Mouse (Mus musculus): ENCODE measurements at regions not wholly inside any gene's neighbourhood (a gene's known extent, or its start where the extent isn't known, plus 50 kb on each side); places are given as distances from the start of the nearest gene placed in this dataset.

- peak; percentile 61 to 65 for DNase-seq (ENCODE audit: low spot score in 2 of 2)
Measured at GRCm38 (mm10) chr4:142392924-142393323, 153.7 kb upstream of the Kazn start.

- DNase-seq (ENCODE audit: low spot score in 2 of 2), result peak; percentile 36 to 55
Measured at GRCm38 (mm10) chr4:142390531-142391195, 151.5 kb upstream of the Kazn start.

- DNase-seq (ENCODE audit: low spot score in 2 of 2), result no peak
Measured at GRCm38 (mm10) chr4:142388476-142388875, 149.3 kb upstream of the Kazn start.

- DNase-seq (ENCODE audit: low spot score in 2 of 2), result no peak
Measured at GRCm38 (mm10) chr4:142381168-142381567, 142.0 kb upstream of the Kazn start.

GRCm38 (mm10) chr4:142378452-142378851 is 139.3 kb upstream of the Kazn start:
- DNase-seq (ENCODE audit: low spot score in 2 of 2), result no peak

- DNase-seq (ENCODE audit: low spot score in 2 of 2), result no peak
Measured at GRCm38 (mm10) chr4:142367774-142368173, 128.6 kb upstream of the Kazn start.

GRCm38 (mm10) chr4:142362071-142362470 is 122.9 kb upstream of the Kazn start:
- no peak for DNase-seq (ENCODE audit: low spot score in 2 of 2)

- DNase-seq (ENCODE audit: low spot score in 2 of 2), result no peak
Measured at GRCm38 (mm10) chr4:142358866-142359265, 119.7 kb upstream of the Kazn start.

- DNase-seq (ENCODE audit: low spot score in 2 of 2), result no peak
Measured at GRCm38 (mm10) chr4:142355387-142355786, 116.2 kb upstream of the Kazn start.

- no peak for DNase-seq (ENCODE audit: low spot score in 2 of 2)
Measured at GRCm38 (mm10) chr4:142353526-142353925, 114.3 kb upstream of the Kazn start.

- DNase-seq (ENCODE audit: low spot score in 2 of 2), result no peak
Measured at GRCm38 (mm10) chr4:142351831-142352230, 112.6 kb upstream of the Kazn start.

- DNase-seq (ENCODE audit: low spot score in 2 of 2), result no peak
Measured at GRCm38 (mm10) chr4:142350986-142351385, 111.8 kb upstream of the Kazn start.

- DNase-seq (ENCODE audit: low spot score in 2 of 2), result no peak
Measured at GRCm38 (mm10) chr4:142348910-142349309, 109.7 kb upstream of the Kazn start.

- DNase-seq (ENCODE audit: low spot score in 2 of 2), result no peak
Measured at GRCm38 (mm10) chr4:142342482-142343206, 103.4 kb upstream of the Kazn start.

- peak in 1 of 2 experiments; percentile 8 for DNase-seq (ENCODE audit: low spot score in 2 of 2)
Measured at GRCm38 (mm10) chr4:142341305-142341704, 102.1 kb upstream of the Kazn start.

- peak in 1 of 2 experiments; percentile 12 for DNase-seq (ENCODE audit: low spot score in 2 of 2)
Measured at GRCm38 (mm10) chr4:142340057-142340456, 100.9 kb upstream of the Kazn start.

- DNase-seq (ENCODE audit: low spot score in 2 of 2), result no peak
Measured at GRCm38 (mm10) chr4:142337701-142338100, 98.5 kb upstream of the Kazn start.

- peak in 1 of 2 experiments; percentile 11 for DNase-seq (ENCODE audit: low spot score in 2 of 2)
Measured at GRCm38 (mm10) chr4:142336943-142337342, 97.7 kb upstream of the Kazn start.

GRCm38 (mm10) chr4:142334084-142334483 is 94.9 kb upstream of the Kazn start:
- no peak for DNase-seq (ENCODE audit: low spot score in 2 of 2)

- DNase-seq (ENCODE audit: low spot score in 2 of 2), result no peak
Measured at GRCm38 (mm10) chr4:142330599-142330998, 91.4 kb upstream of the Kazn start.

- DNase-seq (ENCODE audit: low spot score in 2 of 2), result no peak
Measured at GRCm38 (mm10) chr4:142329600-142329999, 90.4 kb upstream of the Kazn start.

GRCm38 (mm10) chr4:142326511-142326910 is 87.3 kb upstream of the Kazn start:
- no peak for DNase-seq (ENCODE audit: low spot score in 2 of 2)
